Mouse (Mus musculus) urinary bladder, adult 2 months (tissue): ENCODE data around the gene Dnal1. TPM values are rescaled to one million over a fixed set of nuclear protein-coding genes. Genes with fewer than 3 reads are reported as not detected.
A peak's percentile ranks its signal among the peaks of the same experiment; 100 is the strongest.

Experiments
- DNase-seq: peaks from one replicate; pipeline ENCODE4 v3.0.0; 2022; ENCODE audit warnings: low spot score
- polyA plus RNA-seq: library from polyadenylated mRNA; depleted of rRNA; stranded (reverse); fragments of >200 nt; gene quantifications from 2 replicates; pipeline ENCODE4 v1.2.3, GENCODE M21; 2012

Dnal1 gene
- polyA plus RNA-seq, 1 experiment, result 7.7 TPM

- DNase-seq, result no peak
These were observed 47.7 kb downstream of the Dnal1 start for GRCm38 (mm10) chr12:84161616-84162433.

DNA sequence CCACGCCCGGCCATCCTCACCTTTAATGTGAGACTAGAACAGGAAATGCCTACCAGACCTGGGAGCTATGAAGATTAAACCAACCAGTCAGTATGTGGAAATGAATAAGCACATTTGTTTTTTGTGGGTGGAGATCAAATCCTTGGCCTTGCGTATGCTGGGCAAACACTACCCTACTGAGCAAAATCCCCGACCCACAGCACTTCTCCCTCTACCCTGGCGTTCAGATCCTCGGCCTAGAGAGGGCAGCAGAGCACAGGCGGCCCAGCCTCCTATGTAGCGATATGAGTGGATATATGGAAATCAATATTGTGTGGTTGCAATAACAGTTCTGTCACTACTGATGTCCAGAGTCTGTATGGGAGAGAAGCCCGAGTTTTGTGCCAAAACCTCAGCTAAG lies 49.0 kb downstream of the Dnal1 start:
- DNase-seq, result no peak

DNA sequence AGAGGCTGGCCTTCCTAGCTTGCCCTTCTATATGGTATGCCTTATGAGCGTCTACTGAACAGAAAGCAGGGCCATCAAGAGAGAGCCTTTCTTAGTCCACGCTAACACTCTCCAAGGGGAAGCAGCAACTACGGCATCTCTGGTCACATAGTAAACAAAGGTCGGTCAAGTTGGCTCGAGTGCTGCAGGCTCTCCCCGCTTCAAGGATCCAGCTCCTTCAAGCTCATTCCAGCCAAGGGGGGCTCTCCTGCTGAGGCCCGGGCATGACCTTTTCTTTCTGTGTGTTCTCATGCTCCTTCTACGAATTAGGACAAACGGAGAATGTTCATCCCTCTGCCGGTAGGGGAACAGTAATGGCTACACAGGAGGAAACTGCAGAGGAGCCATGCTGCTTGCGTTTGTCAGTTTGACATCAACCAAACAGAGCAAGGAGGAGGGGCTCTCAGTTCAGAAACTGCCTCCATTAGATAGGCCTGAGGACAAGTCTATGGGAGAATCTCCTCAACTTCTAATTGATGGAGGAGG lies 49.5 kb downstream of the Dnal1 start:
- DNase-seq, result no peak

- DNase-seq, result no peak
These were observed 51.6 kb downstream of the Dnal1 start for GRCm38 (mm10) chr12:84165631-84166373.

GRCm38 (mm10) chr12:84170610-84171009 lies 56.4 kb downstream of the Dnal1 start:
- DNase-seq, result no peak

GRCm38 (mm10) chr12:84172216-84172615 lies 58.0 kb downstream of the Dnal1 start:
- no peak for DNase-seq

DNA sequence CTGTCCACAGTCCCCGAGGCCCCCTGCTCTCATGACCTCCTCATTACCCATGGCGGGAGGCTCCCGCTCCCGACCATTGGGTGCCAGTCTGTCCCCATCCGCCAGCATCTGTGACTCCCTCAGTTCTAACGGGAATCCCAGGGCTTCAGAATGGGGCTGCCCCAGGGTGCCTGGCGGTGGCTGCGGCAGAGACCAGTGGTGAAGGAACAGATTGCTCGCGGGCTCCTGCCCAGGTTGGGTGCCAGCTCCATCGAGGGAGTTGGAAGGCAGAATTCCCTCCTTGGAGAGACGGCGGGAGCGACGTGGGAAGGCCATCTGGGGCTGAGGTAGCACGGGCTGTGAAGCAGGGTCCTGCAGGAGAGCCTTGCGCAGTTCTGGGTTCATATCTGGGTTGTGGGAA lies 58.7 kb downstream of the Dnal1 start:
- DNase-seq, result no peak

DNA sequence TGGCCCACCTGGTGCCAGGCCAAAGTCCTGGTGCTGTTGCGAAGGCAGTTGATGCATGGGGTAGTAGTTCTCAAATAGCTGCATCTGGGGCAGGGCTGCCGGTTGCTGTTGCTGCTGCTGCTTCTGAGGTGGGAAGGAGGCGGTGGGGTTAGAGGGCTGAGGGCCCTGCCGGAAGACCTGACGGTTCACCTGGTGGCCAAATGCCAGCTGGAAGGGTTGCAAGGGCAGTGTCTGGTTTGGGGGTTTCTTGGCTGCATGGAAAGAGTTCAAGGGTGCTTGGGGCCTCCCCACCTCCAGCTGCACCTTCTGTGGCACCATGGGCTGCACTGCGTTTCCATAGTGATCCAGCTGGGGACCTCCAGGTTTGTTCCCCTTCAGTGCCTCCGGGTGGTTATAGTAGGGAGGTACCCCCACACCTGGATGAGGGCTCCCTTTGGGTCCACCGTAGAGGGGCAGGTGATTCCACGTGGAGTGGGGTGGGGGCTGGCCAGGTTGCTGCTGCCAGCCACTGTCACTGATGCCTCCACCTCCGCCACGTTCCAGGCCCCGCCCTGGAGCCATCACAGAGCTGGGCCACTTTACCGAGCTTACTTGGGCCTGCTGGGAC lies 59.2 kb downstream of the Dnal1 start:
- DNase-seq, result no peak

- DNase-seq, result no peak
These were observed 60.1 kb downstream of the Dnal1 start for GRCm38 (mm10) chr12:84174190-84174811.

DNA sequence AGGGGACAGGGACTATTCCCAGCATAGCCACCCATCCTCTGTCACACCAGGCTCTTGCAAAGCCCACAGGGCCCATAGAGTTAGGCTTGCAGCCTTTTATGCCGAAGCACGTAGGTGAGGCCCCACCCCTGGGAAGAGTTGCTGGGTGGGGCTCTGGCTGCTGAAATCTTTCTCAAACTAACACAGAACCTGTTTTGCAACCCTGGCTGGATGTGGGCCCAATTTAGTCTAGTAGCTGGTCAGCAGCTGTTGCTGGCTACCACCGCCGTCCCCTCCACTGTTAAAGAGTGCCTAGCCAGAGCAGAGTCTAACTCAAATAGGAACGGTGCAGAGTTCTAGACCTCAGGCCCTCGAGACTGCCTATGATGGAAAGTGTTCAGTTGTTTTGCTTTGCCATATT lies 60.7 kb downstream of the Dnal1 start:
- DNase-seq, result peak; percentile 69

DNA sequence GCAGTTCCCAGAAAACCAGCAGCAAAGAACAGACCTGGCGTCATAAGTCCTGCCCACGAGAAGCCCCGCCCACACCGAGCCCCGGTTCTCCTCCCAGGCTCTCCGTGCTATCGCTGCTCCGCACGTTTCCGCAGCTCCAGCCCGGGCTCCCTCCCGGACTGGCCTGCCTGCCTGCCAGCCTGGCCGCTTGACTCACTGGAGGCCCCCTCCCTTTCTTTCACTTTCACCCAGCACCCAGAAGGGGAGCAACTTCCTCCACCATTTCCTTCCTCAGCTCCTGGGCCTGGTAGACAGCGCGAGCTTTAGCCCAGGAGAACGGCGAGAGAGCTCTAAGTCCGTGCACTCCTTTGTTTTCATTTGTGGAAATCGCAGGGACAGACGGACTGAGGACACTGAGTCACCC lies 61.5 kb downstream of the Dnal1 start:
- peak; percentile 80 for DNase-seq

DNA sequence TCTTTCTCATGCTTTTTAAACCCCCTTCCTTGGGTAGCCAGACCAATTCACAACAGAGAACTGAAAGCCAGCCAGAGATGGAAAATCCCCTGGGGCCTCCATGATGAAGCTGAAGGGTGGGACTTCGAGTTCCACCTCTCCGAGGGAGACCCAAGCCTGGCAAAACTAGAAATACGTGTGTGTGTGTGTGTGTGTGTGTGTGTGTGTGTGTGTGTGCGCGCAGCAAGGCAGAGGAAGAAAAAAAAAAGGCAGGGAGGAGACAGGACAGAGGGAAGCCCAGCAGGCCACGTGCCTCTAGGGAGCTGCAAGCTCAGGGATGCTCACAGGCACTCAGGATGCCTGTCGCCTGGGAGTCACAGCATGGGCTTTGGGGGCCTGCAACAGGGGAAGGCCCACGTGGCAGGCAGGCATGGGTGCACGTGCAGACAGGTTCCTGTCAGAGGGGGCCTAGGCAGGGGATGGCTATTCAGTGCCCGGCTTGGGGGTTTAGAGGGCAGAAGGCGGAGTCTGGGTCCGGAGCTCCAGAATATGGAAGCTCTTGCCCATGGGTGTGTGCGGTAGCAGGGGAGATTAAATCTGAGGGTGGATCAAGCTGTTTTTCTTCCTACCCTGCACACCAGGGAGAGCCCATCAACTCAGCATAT lies 62.1 kb downstream of the Dnal1 start:
- no peak for DNase-seq

GRCm38 (mm10) chr12:84176886-84177765 lies 63.0 kb downstream of the Dnal1 start:
- no peak for DNase-seq

DNA sequence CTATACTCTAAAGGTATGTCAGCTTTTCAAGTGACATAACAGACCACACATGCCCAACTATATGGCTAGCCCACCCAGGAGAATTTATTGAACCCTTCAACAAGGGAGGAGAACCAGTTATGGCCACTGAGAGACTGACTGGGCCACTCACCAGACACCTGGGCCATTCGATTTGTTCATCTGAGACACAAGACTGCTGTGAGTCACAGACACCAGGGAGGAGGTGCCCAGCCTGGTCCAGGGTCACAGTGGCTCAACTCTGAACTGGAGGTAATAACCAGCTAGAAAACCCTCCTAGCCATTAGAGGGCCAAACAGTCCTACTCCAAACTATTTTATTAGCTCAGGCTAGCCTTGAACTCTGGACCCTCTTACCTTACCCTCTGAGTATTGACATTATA lies 63.9 kb downstream of the Dnal1 start:
- no peak for DNase-seq

DNA sequence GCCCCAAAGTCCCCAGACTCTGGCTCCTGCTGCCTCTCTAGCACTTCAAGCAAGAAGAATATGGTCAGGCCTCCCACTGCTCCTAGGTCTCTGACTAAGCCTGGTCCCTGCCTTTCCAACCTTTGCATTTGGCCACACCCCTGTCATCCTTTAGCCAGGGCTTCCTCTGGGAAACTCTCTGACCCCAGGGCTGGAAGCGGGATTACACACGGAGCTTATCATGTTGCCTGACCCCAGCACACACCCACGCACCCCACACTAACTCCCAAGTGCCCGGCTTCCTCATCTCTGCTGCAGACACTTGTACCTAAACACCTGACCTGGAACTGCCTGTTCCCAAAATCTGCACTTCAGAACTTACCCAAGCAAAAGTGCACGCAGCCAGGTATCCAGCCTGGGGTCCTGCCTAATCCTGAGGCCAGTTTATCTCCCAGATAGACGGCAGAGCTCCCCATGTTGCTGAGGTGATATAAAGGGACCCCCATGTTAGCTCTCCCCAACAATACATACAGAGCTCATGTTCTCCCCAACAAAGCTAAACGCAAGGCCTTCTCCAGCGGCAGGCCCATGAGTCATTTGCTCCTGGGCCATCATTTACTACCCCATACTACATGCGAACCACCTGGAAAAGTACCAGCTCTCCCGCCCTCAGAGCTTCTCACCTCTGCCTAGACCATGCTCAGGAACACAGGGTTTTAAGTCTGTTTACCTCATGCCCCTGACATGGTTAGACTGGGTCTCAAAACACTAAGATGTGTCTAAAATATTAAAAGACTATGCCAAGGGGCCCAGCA lies 64.7 kb downstream of the Dnal1 start:
- DNase-seq, result no peak

DNA sequence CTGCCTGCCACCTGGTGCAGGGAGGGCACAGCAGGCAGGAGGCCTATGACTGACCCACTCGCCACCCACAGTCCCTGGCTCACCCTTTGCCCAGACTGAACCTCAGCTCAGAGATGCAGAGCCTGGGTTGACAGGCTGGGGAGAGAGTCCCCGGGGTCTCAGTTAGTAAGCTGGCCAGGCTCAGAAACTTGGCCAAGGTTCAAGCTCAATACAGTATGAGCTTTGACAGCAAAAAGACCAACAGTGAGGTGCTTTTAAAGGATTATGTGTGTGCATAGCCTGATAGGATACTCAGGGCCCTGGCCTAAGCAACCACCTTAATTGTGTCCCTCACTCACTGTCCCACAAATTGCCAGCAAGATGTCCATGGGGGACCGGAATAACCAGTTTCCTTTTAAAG lies 65.9 kb downstream of the Dnal1 start:
- DNase-seq, result no peak

- DNase-seq, result peak; percentile 71
These were observed 66.7 kb downstream of the Dnal1 start for GRCm38 (mm10) chr12:84180701-84181435.

- no peak for DNase-seq
These were observed 67.8 kb downstream of the Dnal1 start for GRCm38 (mm10) chr12:84181999-84182398.

DNA sequence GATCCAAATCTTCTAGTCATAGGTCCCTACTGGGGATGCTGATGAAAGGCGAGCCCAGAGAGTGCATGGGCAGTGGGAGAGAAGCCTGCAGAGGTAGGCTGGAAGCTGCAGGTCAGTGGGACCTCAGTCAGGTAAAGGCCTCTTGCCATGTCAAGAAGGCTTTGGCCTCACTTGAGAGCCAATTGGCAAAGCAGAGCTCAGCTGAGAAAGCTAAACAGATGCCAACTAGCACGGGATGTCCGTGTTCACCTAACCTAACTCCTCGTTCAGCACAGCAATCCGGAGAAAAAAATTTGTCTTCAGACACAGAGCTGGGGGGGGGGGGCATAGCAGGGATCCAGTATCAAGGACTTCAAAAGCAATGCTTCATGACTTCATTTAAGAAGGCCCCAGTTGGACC lies 70.8 kb downstream of the Dnal1 start:
- no peak for DNase-seq
